Mouse (Mus musculus) megakaryocyte, embryonic 14.5 days (primary cell): Measurements from ENCODE around the gene Fcho2.

ENCODE experiments used
- FLI1 ChIP-seq: IDR thresholded peaks from 2 replicates; pipeline ENCODE4 v1.6.1; 2012; ENCODE audit warnings: low read length, inconsistent platforms, mixed read lengths
- GATA1 ChIP-seq: IDR thresholded peaks from 3 replicates; pipeline ENCODE4 v1.6.1; 2012; ENCODE audit warnings: mixed read lengths, low read length, inconsistent platforms, borderline replicate concordance

- TF ChIP-seq GATA1 (no peak), FLI1 (no peak)
Measured at GRCm38 (mm10) chr13:98722296-98722695, 93.0 kb downstream of the Fcho2 start.
